Mouse (Mus musculus): Measurements from ENCODE around the gene Htra3.

DNA sequence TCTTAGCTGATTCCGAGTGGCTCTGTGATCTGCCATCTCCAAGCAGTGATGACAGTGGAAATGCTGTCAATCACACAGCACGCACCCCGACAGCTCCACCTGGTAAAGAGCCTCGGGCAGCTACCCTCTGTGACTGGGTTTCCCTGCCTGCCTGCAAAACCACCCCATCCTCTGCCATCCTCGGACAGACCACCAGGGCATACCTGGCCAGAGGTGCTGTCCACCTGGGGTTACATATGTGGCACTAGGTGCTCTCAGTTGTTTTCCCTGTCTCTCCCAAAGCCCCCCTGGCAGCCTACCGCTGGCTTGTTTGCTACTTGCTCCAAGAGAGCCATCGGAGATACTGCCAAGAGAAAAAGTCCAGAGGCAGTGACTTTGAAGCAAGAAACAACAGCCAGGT, 72.8 kb downstream of the Htra3 start:
- TF ChIP-seq CTCF (IDR thresholded peaks at IDR 0.05; ENCODE audit: low read depth) (no peak), EP300 (IDR thresholded peaks at IDR 0.05; ENCODE audit: low read depth) (no peak)

Data from liver, embryonic 14.5 days (tissue).